Comparison of ENCODE assay signal across 8 mouse cellular contexts in the genomic region with DNA sequence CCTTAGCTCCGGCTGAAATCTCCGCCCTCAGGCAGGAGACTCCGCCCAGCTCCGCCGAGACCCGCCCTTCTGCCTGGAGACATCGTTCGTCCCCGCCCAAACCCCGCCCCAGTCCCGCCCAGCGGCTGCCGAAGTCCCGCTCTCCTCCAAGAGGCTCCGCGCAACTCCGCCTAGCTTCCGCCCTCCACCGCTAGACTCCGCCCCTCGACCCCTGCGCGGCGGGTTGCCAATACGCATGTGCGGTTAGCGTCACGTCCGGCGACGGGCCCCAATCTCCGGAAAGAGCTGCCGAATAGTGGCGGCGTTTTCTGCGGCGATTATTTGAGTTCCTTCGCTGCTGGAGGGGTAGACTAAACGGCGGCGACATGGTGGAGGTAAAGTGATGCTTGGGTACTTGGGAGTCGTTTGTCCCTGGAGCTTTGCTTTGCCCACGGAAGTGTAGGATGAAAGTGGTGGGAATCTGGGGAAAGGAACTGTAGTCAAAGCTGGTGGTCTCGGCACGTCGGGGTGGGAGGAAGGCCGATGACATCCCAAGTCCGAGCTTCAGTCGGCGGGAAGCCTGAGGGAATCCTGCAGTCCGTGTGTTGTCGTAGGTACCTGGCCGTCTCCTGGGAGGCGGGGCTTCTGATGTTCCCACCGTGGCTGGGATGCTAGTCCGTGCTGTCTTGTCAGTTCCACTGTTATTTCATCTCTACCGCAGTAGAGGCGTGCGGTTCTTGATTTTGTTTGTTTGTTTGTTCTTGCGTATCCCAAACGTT. TPM values are rescaled to one million over a fixed set of nuclear protein-coding genes. Genes with fewer than 3 reads are reported as not detected.
DNase-seq lines count a peak whose midpoint lies in the region; ATAC-seq and TF ChIP-seq lines count a peak whose summit lies in the region.

Gene Plrg1 (plus strand): TSS at position 242 of the 758 bp plus-strand sequence.

- peak; percentile 84 for DNase-seq in G1E (ENCODE audit: low spot score)
- DNase-seq in cerebellum, adult 18-20 months: peak; percentile 99
- peak; percentile 99 for DNase-seq in heart, postnatal 36 days
- peak; percentile 98 to 99 for DNase-seq in layer of hippocampus, adult 2 months (ENCODE audit: low spot score in 2 of 2)
- DNase-seq in lung, embryonic 14.5 days: peak; percentile 99
- peak; percentile 98 for DNase-seq in thymus, adult 2 months

- no peak for TF ChIP-seq CTCF in G1E (IDR thresholded peaks at IDR 0.05; ENCODE audit: low read depth, low read length)
- peak; percentile 27 for TF ChIP-seq CTCF in layer of hippocampus, adult 2 months (conservative IDR thresholded peaks at IDR 0.05)
- peak; percentile 17; the same call in 1 of the 2 replicates for TF ChIP-seq CTCF in lung, embryonic 14.5 days (IDR thresholded peaks at IDR 0.05; ENCODE audit: low read depth)
- TF ChIP-seq CTCF in olfactory bulb, adult 2 months (IDR thresholded peaks at IDR 0.05; ENCODE audit: insufficient read depth, low read depth, low read length): no peak
- TF ChIP-seq CTCF in thymus, adult 2 months (IDR thresholded peaks at IDR 0.05; ENCODE audit: borderline replicate concordance, control insufficient read depth, extremely low read depth, insufficient read depth, low read length, poor library complexity): no peak; the same call in 1 of the 2 replicates

- H3K4me2 ChIP-seq in forebrain, embryonic 16.5 days (ENCODE audit: low read length): peak within 1 kb of the TSS; percentile 91
- peak within 1 kb of the TSS; percentile 88 for H3K4me2 ChIP-seq in lung, embryonic 14.5 days

- H3K4me3 ChIP-seq in G1E (ENCODE audit: low read depth, low read length): peak within 1 kb of the TSS; percentile 94
- peak within 1 kb of the TSS; percentile 89 for H3K4me3 ChIP-seq in forebrain, embryonic 16.5 days (replicated peaks; ENCODE audit: low read length)
- peak within 1 kb of the TSS; percentile 92 for H3K4me3 ChIP-seq in layer of hippocampus, adult 2 months
- peak within 1 kb of the TSS; percentile 81 for H3K4me3 ChIP-seq in lung, embryonic 14.5 days (ENCODE audit: low read depth, low read length)
- peak within 1 kb of the TSS; percentile 79 for H3K4me3 ChIP-seq in olfactory bulb, adult 2 months (ENCODE audit: insufficient read depth, low read depth, low read length)
- H3K4me3 ChIP-seq in thymus, adult 2 months (ENCODE audit: control insufficient read depth, insufficient read depth, low read length): peak within 1 kb of the TSS; percentile 88

- H3K9me3 ChIP-seq in G1E (replicated peaks): no peaks in the 10 kb centered on the region
- no peaks in the 10 kb centered on the region for H3K9me3 ChIP-seq in forebrain, embryonic 16.5 days (ENCODE audit: control insufficient read depth, low read length)
- no peaks in the 10 kb centered on the region for H3K9me3 ChIP-seq in lung, embryonic 14.5 days (ENCODE audit: low read depth, low read length)

- TF ChIP-seq POLR2A in olfactory bulb, adult 2 months (IDR thresholded peaks at IDR 0.05; ENCODE audit: insufficient read depth, low read depth, low read length): peak; percentile 89
- TF ChIP-seq POLR2A in thymus, adult 2 months (IDR thresholded peaks at IDR 0.05; ENCODE audit: control insufficient read depth, extremely low read depth, insufficient read depth, low read length, poor library complexity): peak; percentile 91

- H3K36me3 ChIP-seq in G1E (replicated peaks): peaks cover 38% of the 10 kb centered on the region
- H3K36me3 ChIP-seq in forebrain, embryonic 16.5 days (ENCODE audit: control insufficient read depth, insufficient read depth): peaks cover 9% of the 10 kb centered on the region; the same call in 1 of the 2 replicates
- peaks cover 34% of the 10 kb centered on the region for H3K36me3 ChIP-seq in lung, embryonic 14.5 days (ENCODE audit: insufficient read depth)
- H3K36me3 ChIP-seq in thymus, adult 2 months (ENCODE audit: control insufficient read depth, insufficient read depth, low read length): peaks cover 21% of the 10 kb centered on the region

- intact Hi-C loops in heart, postnatal 36 days (cut with DNase I): loop anchor here (10.0 kb wide), 1 partner anchor 1121 kb away; the partner anchor contains the start of gene Ctso

- ATAC-seq in G1E (ENCODE audit: extremely low read depth, insufficient number of reproducible peaks, low FRiP score, poor library complexity, severe bottlenecking): peak; percentile 89
- peak; percentile 99 for ATAC-seq in forebrain, embryonic 16.5 days
- peak; percentile 98 for ATAC-seq in lung, embryonic 14.5 days (ENCODE audit: insufficient read depth)

- H3K4me1 ChIP-seq in G1E (ENCODE audit: insufficient read depth, low read depth, low read length): peaks cover 47% of the 10 kb centered on the region
- peaks cover 9% of the 10 kb centered on the region for H3K4me1 ChIP-seq in forebrain, embryonic 16.5 days (replicated peaks; ENCODE audit: control insufficient read depth, insufficient read depth, low read length)
- peaks cover 9% of the 10 kb centered on the region for H3K4me1 ChIP-seq in lung, embryonic 14.5 days (ENCODE audit: insufficient read depth)
- H3K4me1 ChIP-seq in olfactory bulb, adult 2 months (ENCODE audit: control insufficient read depth, insufficient read depth, low read length): peaks cover 2% of the 10 kb centered on the region; the same call in 1 of the 2 replicates
- peaks cover 4% of the 10 kb centered on the region; the same call in 1 of the 2 replicates for H3K4me1 ChIP-seq in thymus, adult 2 months (replicated peaks; ENCODE audit: control insufficient read depth, insufficient read depth, low read length)

- peak within 1 kb of the TSS; percentile 83 for H3K27ac ChIP-seq in forebrain, embryonic 16.5 days (ENCODE audit: low read length)
- peak within 1 kb of the TSS; percentile 85 for H3K27ac ChIP-seq in layer of hippocampus, adult 2 months
- H3K27ac ChIP-seq in lung, embryonic 14.5 days (ENCODE audit: low read depth): peak within 1 kb of the TSS; percentile 83
- no peak within 1 kb of the TSS for H3K27ac ChIP-seq in olfactory bulb, adult 2 months (ENCODE audit: insufficient read depth, low read depth, low read length)
- peak within 1 kb of the TSS; percentile 58; the same call in 1 of the 2 replicates for H3K27ac ChIP-seq in thymus, adult 2 months (ENCODE audit: control insufficient read depth, insufficient read depth, low read length)

- peak within 1 kb of the TSS; percentile 81 for H3K9ac ChIP-seq in forebrain, embryonic 16.5 days (replicated peaks; ENCODE audit: low read depth, low read length)
- H3K9ac ChIP-seq in lung, embryonic 14.5 days: peak within 1 kb of the TSS; percentile 85

- WGBS in forebrain, embryonic 16.5 days: under 1% methylated on average over 61 of the region's 61 CpGs
- WGBS in lung, embryonic 14.5 days: under 1% methylated on average over 61 of the region's 61 CpGs
- under 1% methylated on average over 61 of the region's 61 CpGs for WGBS in olfactory bulb, adult 2 months
- under 1% methylated on average over 61 of the region's 61 CpGs for WGBS in thymus, adult 2 months

- H3K27me3 ChIP-seq in G1E (ENCODE audit: insufficient read depth, low read length): no peaks in the 10 kb centered on the region
- no peaks in the 10 kb centered on the region for H3K27me3 ChIP-seq in forebrain, embryonic 16.5 days (replicated peaks; ENCODE audit: control insufficient read depth, insufficient read depth, low read length)
- H3K27me3 ChIP-seq in lung, embryonic 14.5 days (ENCODE audit: insufficient read depth, low read length): no peaks in the 10 kb centered on the region
- no peaks in the 10 kb centered on the region for H3K27me3 ChIP-seq in thymus, adult 2 months (ENCODE audit: control insufficient read depth, insufficient read depth, low read length)

RNA-seq across cellular contexts. Expression of gene Plrg1, which starts in this region (rescaled TPM):
- total RNA-seq in G1E (2014; fragmentation: Nextera tagmentation): 83.2 and 99.5 TPM in 2 replicates
- 121 and 122 TPM in 2 replicates for total RNA-seq in G1E (2017)
- 6.6 and 6.7 TPM in 2 replicates for polyA plus RNA-seq in G1E (2012)
- 112 and 123 TPM in 2 replicates for polyA plus RNA-seq in forebrain, embryonic 16.5 days (2015; fragmentation: Nextera tagmentation; extraction: Ambion mirVana)
- total RNA-seq in heart, postnatal 36 days (2021): 10 to 100 TPM; 27.7 to 28.4 TPM
- 10 to 100 TPM; 50.3 to 50.6 TPM for total RNA-seq in layer of hippocampus, adult 2 months (2021)
- 114 and 115 TPM in 2 replicates for polyA plus RNA-seq in lung, embryonic 14.5 days (2014; fragmentation: Nextera tagmentation; extraction: Ambion mirVana)
- not detected in 2 replicates for polyA plus RNA-seq in olfactory bulb, adult 2 months (2012; ENCODE audit: insufficient read depth, insufficient read length, low replicate concordance, missing spikeins)
- polyA plus RNA-seq in thymus, adult 2 months (2012; rRNA removed): 55.9 TPM in 2 replicates

Comparison
In these comparisons a context has a peak if more than half of its experiments do, and no peak if none do; other contexts are left out.
1. CTCF ChIP-seq: peak in layer of hippocampus, adult 2 months (single experiment) and lung, embryonic 14.5 days (single experiment); none in G1E (single experiment), olfactory bulb, adult 2 months (single experiment) and thymus, adult 2 months (single experiment).
2. Peak in every context shown above with its lines, with median percentiles within 50 percentile points of each other: ATAC-seq, DNase-seq and H3K4me3 ChIP-seq.